Mouse (Mus musculus) thymus, adult 2 months (tissue): ENCODE measurements around the gene Rps7. TPM values are rescaled to one million over a fixed set of nuclear protein-coding genes. Genes with fewer than 3 reads are reported as not detected.

Source experiments
- DNase-seq: peaks from one replicate; pipeline ENCODE4 v3.0.0; 2021
- H3K27ac ChIP-seq: fragments of 200-500 bp; 2 replicates; pipeline ENCODE4 v1.5.1; 2012; ENCODE audit warnings: low read length, control low read depth; ENCODE audit not compliant: control insufficient read depth, insufficient read depth
- H3K27me3 ChIP-seq: fragments of 200-500 bp; 2 replicates; pipeline ENCODE4 v1.6.1; 2012; ENCODE audit warnings: mild to moderate bottlenecking, low read length, moderate library complexity, mixed read lengths; ENCODE audit not compliant: control insufficient read depth, insufficient read depth
- H3K36me3 ChIP-seq: fragments of 200-500 bp; 2 replicates; pipeline ENCODE4 v1.6.1; 2012; ENCODE audit warnings: mild to moderate bottlenecking, low read length, moderate library complexity; ENCODE audit not compliant: control insufficient read depth, insufficient read depth
- H3K4me1 ChIP-seq: fragments of 200-500 bp; replicated peaks from 2 replicates; pipeline ENCODE4 v1.6.1; 2012; ENCODE audit warnings: low read length; ENCODE audit not compliant: control insufficient read depth, insufficient read depth
- H3K4me3 ChIP-seq: fragments of 200-500 bp; 2 replicates; pipeline ENCODE4 v1.5.1; 2012; ENCODE audit warnings: mild to moderate bottlenecking, low read length, control low read depth, moderate library complexity; ENCODE audit not compliant: control insufficient read depth, insufficient read depth
- CTCF ChIP-seq: fragments of 200-500 bp; IDR thresholded peaks from 2 replicates; pipeline ENCODE4 v1.5.1; 2012; ENCODE audit warnings: mild to moderate bottlenecking, control low read depth, low read length, moderate library complexity, borderline replicate concordance; ENCODE audit not compliant: control insufficient read depth, poor library complexity, insufficient read depth; ENCODE audit errors: extremely low read depth
- POLR2A ChIP-seq: fragments of 200-500 bp; IDR thresholded peaks from 2 replicates; pipeline ENCODE4 v1.6.1; 2012; ENCODE audit warnings: mild to moderate bottlenecking, low read length, control low read depth, moderate library complexity; ENCODE audit not compliant: control insufficient read depth, poor library complexity, insufficient read depth; ENCODE audit errors: extremely low read depth
- WGBS: fragments of 180-500 bp; shearing (Covaris S2); methylation state at CpG from one replicate; pipeline ENCODE4 v1.1.7; 2018; 5-methylcytosine and 5-hydroxymethylcytosine counted together
- polyA plus RNA-seq: library from polyadenylated mRNA; depleted of rRNA; stranded (reverse); fragments of >200 nt; gene quantifications from 2 replicates; pipeline ENCODE4 v1.2.3, GENCODE M21; 2012

Gene Rps7
- polyA plus RNA-seq, 1 experiment, result 351 TPM

DNA sequence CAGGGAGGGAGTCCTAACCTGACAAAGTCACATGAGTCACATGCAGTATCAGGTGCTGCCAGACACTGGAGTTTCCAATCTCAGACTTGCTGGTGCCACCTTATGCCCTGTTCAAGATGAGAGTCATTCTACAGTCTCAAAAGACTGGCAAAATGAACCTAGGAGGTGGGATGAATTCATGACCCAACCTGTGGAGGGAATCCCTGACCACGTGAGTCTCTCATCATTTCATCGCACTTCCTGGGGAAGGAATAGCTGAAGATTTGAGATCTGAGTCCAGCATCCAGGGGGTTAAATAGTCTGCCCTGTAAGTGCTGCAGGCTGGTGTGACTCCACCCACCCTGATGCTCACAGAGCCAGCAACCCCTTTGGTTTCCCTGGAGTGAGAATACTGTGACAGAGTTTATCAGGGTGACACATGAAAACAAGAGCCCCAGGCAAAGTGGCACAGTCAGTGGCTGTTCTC, 37.2 kb downstream of the Rps7 start:
- 61% methylated on average over 2 of the region's 2 CpGs for WGBS
- DNase-seq, result no peak
- Histone ChIP-seq H3K27me3 (no peaks in the 10 kb centered on the region), H3K4me3 (no peak overlapping the region), H3K36me3 (no peaks in the 10 kb centered on the region), H3K27ac (no peak overlapping the region), H3K4me1 (no peaks in the 10 kb centered on the region)
- TF ChIP-seq CTCF (no peak), POLR2A (no peak)

DNA sequence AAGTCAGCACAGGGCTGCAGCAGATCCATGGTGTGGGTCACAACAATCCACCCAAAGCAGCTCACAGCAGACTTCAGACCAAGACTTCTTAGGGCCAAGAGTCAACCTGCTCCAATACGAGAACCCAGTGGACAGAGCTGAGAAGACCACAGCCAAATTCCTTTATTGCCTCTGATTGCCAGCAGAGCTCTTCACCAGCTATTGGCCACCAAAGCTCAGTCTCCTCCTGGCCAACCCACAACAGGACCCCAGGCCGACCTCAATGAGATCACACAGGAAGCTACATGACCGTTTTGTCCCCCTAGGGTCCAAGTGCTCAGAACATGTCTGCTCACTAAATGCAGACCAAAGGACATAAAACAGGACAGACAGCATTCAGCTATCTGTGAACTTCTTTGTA, 37.6 kb downstream of the Rps7 start:
- WGBS, result 41% methylated on average over 3 of the region's 3 CpGs
- TF ChIP-seq CTCF, result no peak
- no peak for TF ChIP-seq POLR2A
- DNase-seq, result no peak
- no peaks in the 10 kb centered on the region for H3K4me1 ChIP-seq
- no peaks in the 10 kb centered on the region for H3K27me3 ChIP-seq
- H3K27ac ChIP-seq, result no peak overlapping the region
- no peaks in the 10 kb centered on the region for H3K36me3 ChIP-seq
- no peak overlapping the region for H3K4me3 ChIP-seq

DNA sequence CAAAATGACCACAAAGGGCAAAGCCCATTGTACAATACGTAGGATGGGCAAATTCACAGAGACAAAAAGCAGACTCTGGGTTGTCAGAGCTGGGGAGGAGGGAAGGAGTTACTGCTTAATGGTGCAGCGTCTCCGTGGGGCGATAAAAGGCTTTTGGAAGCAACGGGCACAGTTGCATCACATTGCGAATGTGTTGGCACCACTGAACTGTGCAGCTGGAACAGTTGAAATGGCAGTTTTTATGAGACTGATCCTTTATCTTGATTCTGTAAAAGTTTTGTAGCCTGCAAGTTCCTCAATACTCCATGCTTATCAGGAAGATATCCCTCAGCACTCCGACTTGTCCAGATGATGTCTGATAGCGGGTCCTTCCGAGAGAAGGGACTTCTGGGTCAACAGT, 38.1 kb downstream of the Rps7 start:
- Histone ChIP-seq H3K4me1 (no peaks in the 10 kb centered on the region), H3K36me3 (no peaks in the 10 kb centered on the region), H3K4me3 (no peak overlapping the region), H3K27me3 (no peaks in the 10 kb centered on the region), H3K27ac (no peak overlapping the region)
- no peak for DNase-seq
- no peak for TF ChIP-seq POLR2A
- no peak for TF ChIP-seq CTCF
- 85% methylated on average over 9 of the region's 9 CpGs for WGBS

DNA sequence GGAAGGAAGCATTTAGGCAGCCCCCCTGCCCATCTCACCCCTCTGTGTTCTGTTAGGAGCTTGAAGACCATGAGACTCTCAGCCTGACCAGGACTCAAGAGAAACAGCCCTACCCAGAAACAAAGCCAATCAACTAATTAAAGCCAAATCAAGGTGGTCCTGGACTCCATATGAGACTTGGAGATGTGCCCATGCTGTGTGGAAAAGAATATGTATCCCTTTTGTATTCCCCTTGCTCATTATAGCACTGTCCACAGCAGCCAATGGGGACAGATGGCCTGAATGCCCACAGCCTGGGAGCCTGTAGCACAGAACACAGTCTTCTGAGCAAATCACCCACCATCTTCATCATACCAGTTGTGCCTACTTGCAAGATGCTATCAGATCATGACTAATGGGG, 38.9 kb downstream of the Rps7 start:
- Histone ChIP-seq H3K36me3 (no peaks in the 10 kb centered on the region), H3K27ac (no peak overlapping the region), H3K4me3 (no peak overlapping the region), H3K27me3 (no peaks in the 10 kb centered on the region), H3K4me1 (no peaks in the 10 kb centered on the region)
- DNase-seq, result no peak
- TF ChIP-seq POLR2A, result no peak
- TF ChIP-seq CTCF, result no peak

DNA sequence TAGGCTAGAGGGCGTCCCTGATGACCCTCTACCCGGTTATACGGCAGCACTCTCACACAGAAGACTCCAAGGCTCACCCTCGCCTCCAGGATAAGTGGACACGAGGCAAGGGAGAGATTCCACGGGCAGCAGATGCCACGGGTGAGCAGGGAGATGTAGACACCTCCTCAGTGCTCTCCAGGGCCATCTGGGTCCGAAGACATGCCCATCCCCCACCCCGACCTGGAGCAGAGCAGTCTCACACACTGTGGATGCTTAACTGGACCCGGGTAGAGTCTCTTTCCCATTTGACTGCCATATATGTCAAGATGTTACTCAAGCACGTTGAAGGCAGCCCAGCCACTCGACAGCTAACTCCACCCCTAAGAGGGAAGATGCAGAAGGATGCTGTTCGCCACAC, 45.3 kb downstream of the Rps7 start:
- no peaks in the 10 kb centered on the region for H3K36me3 ChIP-seq
- no peaks in the 10 kb centered on the region for H3K4me1 ChIP-seq
- DNase-seq, result no peak
- H3K27me3 ChIP-seq, result no peaks in the 10 kb centered on the region
- WGBS, result 53% methylated on average over 13 of the region's 13 CpGs
- TF ChIP-seq CTCF (no peak), POLR2A (no peak)
- H3K4me3 ChIP-seq, result no peak overlapping the region
- no peak overlapping the region for H3K27ac ChIP-seq

DNA sequence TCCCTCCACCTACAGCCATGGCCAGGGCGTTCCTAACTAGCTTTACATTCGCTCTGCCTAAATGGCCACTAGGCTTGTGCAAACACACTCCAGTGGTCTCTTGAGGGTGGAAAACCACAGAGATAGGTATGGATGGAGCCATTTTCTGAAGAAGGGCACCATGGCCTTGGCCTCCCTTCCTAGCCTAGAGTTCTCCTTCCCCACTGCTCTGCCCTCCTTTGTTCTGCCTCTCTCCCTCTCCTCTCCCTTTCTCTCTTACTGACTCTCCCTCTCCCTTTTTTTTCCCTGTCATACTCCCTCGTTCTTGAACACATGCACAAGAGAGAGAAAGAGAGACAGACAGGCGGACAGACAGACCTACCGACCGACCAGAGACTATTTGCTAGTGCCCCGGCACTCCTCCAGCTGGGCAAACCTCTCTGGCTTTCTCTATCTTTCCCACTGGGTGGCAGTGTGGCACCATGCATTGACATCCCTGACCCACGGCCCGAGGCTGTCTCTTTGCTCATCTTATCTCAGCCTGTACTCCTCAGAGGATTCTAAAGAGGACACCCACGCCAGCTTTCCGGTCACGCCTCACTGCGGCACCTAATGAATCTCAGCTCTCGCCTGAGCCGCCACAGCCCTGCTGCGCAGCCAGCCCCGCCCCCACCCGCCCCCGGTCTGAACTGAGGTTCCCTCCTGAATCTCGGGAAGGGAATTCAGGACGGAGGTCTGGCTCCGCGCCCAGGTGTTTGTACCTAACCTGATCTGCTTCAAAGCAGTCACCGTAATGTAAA, 46.5 kb downstream of the Rps7 start:
- Histone ChIP-seq H3K36me3 (no peaks in the 10 kb centered on the region), H3K27ac (no peak overlapping the region), H3K27me3 (no peaks in the 10 kb centered on the region), H3K4me3 (no peak overlapping the region), H3K4me1 (no peaks in the 10 kb centered on the region)
- TF ChIP-seq POLR2A (no peak), CTCF (peak; percentile 73; the same call in 1 of the 2 replicates)
- WGBS, result 12% methylated on average over 24 of the region's 24 CpGs
- DNase-seq, result peak; percentile 67

DNA sequence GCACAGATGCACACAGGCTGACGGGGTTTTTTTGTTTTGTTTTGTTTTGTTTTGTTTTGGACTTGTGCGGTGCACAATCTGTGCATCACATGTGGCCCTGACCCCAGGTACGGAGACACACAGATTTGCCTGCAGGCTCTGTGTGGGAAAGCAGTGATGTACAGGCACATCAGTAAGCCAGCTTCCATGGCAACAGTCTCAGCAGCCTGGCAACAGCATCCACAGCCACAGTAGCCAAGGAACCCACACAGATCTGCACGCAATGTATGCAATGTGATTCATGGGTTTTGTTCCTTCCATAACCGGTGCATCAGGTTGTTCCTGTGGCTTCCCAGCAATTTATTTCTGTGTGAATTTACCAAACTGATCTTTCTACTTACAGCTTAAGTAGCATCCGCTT, 47.8 kb downstream of the Rps7 start:
- TF ChIP-seq POLR2A (no peak), CTCF (no peak)
- no peak for DNase-seq
- Histone ChIP-seq H3K36me3 (no peaks in the 10 kb centered on the region), H3K4me3 (no peak overlapping the region), H3K27ac (no peak overlapping the region), H3K27me3 (no peaks in the 10 kb centered on the region), H3K4me1 (no peaks in the 10 kb centered on the region)
- WGBS, result 89% methylated on average over 6 of the region's 6 CpGs
